Mouse (Mus musculus) liver, embryonic 13.5 days (tissue): Measurements from ENCODE around the gene Sptb. TPM values are rescaled to one million over a fixed set of nuclear protein-coding genes. Genes with fewer than 3 reads are reported as not detected.

ENCODE experiments used
- ATAC-seq: fragments of 200-750 bp; cut with Nextera tagmentation; 2 replicates; pipeline ENCODE4 v1.8.0; 2017; ENCODE audit warnings: low read depth, mild to moderate bottlenecking, moderate number of reproducible peaks, moderate library complexity
- DNase-seq: peaks from one replicate; pipeline ENCODE4 v3.0.0; 2022
- H3K27ac ChIP-seq: fragments of 300-500 bp; sonication (generic); 2 replicates; pipeline ENCODE4 v1.5.1; 2015; ENCODE audit warnings: moderate library complexity, mild to moderate bottlenecking, inconsistent platforms
- H3K27me3 ChIP-seq: fragments of 300-500 bp; sonication (generic); 2 replicates; pipeline ENCODE4 v1.6.1; 2015; ENCODE audit warnings: mild to moderate bottlenecking, inconsistent platforms
- H3K36me3 ChIP-seq: fragments of 300-500 bp; sonication (generic); 2 replicates; pipeline ENCODE4 v1.6.1; 2015; ENCODE audit warnings: mild to moderate bottlenecking, inconsistent platforms
- H3K4me1 ChIP-seq: fragments of 300-500 bp; sonication (generic); replicated peaks from 2 replicates; pipeline ENCODE4 v1.6.1; 2015; ENCODE audit warnings: inconsistent platforms
- H3K4me2 ChIP-seq: fragments of 300-500 bp; sonication (generic); 2 replicates; pipeline ENCODE4 v1.6.1; 2015; ENCODE audit warnings: inconsistent platforms, mild to moderate bottlenecking, moderate library complexity
- H3K4me3 ChIP-seq: fragments of 300-500 bp; sonication (generic); replicated peaks from 2 replicates; pipeline ENCODE4 v1.5.1; 2015; ENCODE audit warnings: mild to moderate bottlenecking, inconsistent platforms
- H3K9ac ChIP-seq: fragments of 300-500 bp; sonication (generic); 2 replicates; pipeline ENCODE4 v1.6.1; 2015; ENCODE audit warnings: mild to moderate bottlenecking, inconsistent platforms
- H3K9me3 ChIP-seq: fragments of 300-500 bp; sonication (generic); replicated peaks from 2 replicates; pipeline ENCODE4 v1.6.1; 2016; ENCODE audit warnings: inconsistent platforms
- WGBS: fragments of 180-500 bp; shearing (Covaris S2); methylation state at CpG from one replicate; pipeline ENCODE4 v1.1.7; 2015; ENCODE audit not compliant: insufficient replicate concordance; 5-methylcytosine and 5-hydroxymethylcytosine counted together
- polyA plus RNA-seq: library from polyadenylated mRNA; unstranded; fragments of >200 nt; fragmentation: Nextera tagmentation; extraction: Ambion mirVana; gene quantifications from 2 replicates; pipeline ENCODE4 v1.2.1, GENCODE M21; 2015

Sptb gene
- polyA plus RNA-seq, 1 experiment from 2014 or later, result 39.7 TPM

- Histone ChIP-seq H3K4me2 (no peak overlapping the region), H3K4me3 (no peak overlapping the region), H3K27me3 (peaks cover 19% of the 10 kb centered on the region), H3K4me1 (peaks cover 12% of the 10 kb centered on the region; the same call in 1 of the 2 replicates), H3K27ac (no peak overlapping the region), H3K36me3 (no peaks in the 10 kb centered on the region), H3K9ac (no peak overlapping the region), H3K9me3 (0 out of 2 replicates have a peak, but pooled peaks cover 4% of the 10 kb centered on the region)
- DNase-seq (no peak), ATAC-seq (no peak)
- WGBS, result 73% methylated on average over 11 of the region's 11 CpGs
Observed at GRCm38 (mm10) chr12:76587357-76587756, 123.0 kb downstream of the Sptb start.

- Histone ChIP-seq H3K27me3 (peaks cover 18% of the 10 kb centered on the region), H3K36me3 (no peaks in the 10 kb centered on the region), H3K27ac (no peak overlapping the region), H3K4me3 (no peak overlapping the region), H3K9me3 (0 out of 2 replicates have a peak, but pooled peaks cover 4% of the 10 kb centered on the region), H3K9ac (no peak overlapping the region), H3K4me1 (peaks cover 11% of the 10 kb centered on the region; the same call in 1 of the 2 replicates), H3K4me2 (no peak overlapping the region)
- ATAC-seq (no peak), DNase-seq (no peak)
Observed at GRCm38 (mm10) chr12:76585028-76585427, 125.3 kb downstream of the Sptb start.

- Histone ChIP-seq H3K36me3 (no peaks in the 10 kb centered on the region), H3K9me3 (0 out of 2 replicates have a peak, but pooled peaks cover 4% of the 10 kb centered on the region), H3K9ac (no peak overlapping the region), H3K4me1 (peaks cover 8% of the 10 kb centered on the region; the same call in 1 of the 2 replicates), H3K27me3 (peaks cover 3% of the 10 kb centered on the region; the same call in 1 of the 2 replicates), H3K27ac (no peak overlapping the region), H3K4me3 (no peak overlapping the region), H3K4me2 (no peak overlapping the region)
- ATAC-seq (no peak), DNase-seq (no peak)
- WGBS, result 81% methylated on average over 7 of the region's 7 CpGs
Observed at GRCm38 (mm10) chr12:76583454-76583853, 126.9 kb downstream of the Sptb start.

GRCm38 (mm10) chr12:76582841-76583240, 127.5 kb downstream of the Sptb start:
- Histone ChIP-seq H3K27me3 (no peaks in the 10 kb centered on the region), H3K27ac (no peak overlapping the region), H3K9me3 (0 out of 2 replicates have a peak, but pooled peaks cover 4% of the 10 kb centered on the region), H3K9ac (no peak overlapping the region), H3K4me3 (no peak overlapping the region), H3K4me2 (no peak overlapping the region), H3K36me3 (peaks cover 5% of the 10 kb centered on the region), H3K4me1 (peaks cover 14% of the 10 kb centered on the region; the same call in 1 of the 2 replicates)
- ATAC-seq (no peak), DNase-seq (no peak)
- WGBS, result 31% methylated on average over 6 of the region's 6 CpGs

- Histone ChIP-seq H3K27me3 (no peaks in the 10 kb centered on the region), H3K4me2 (no peak overlapping the region), H3K9ac (no peak overlapping the region), H3K36me3 (peaks cover 10% of the 10 kb centered on the region), H3K9me3 (0 out of 2 replicates have a peak, but pooled peaks cover 4% of the 10 kb centered on the region), H3K4me3 (no peak overlapping the region), H3K4me1 (peaks cover 17% of the 10 kb centered on the region; the same call in 1 of the 2 replicates), H3K27ac (no peak overlapping the region)
- WGBS, result 67% methylated on average over 3 of the region's 3 CpGs
- DNase-seq (no peak), ATAC-seq (no peak)
Observed at GRCm38 (mm10) chr12:76582139-76582538, 128.2 kb downstream of the Sptb start.

- Histone ChIP-seq H3K4me3 (no peak overlapping the region), H3K4me1 (peaks cover 37% of the 10 kb centered on the region), H3K9ac (no peak overlapping the region), H3K9me3 (no peaks in the 10 kb centered on the region), H3K27ac (no peak overlapping the region), H3K27me3 (peaks cover 8% of the 10 kb centered on the region; the same call in 1 of the 2 replicates), H3K36me3 (peaks cover 27% of the 10 kb centered on the region), H3K4me2 (no peak overlapping the region)
- WGBS, result 47% methylated on average over 1 of the region's 1 CpGs
- ATAC-seq, result no peak
- no peak for DNase-seq
Observed at GRCm38 (mm10) chr12:76579806-76580205, 130.5 kb downstream of the Sptb start.

- WGBS, result 58% methylated on average over 2 of the region's 2 CpGs
- H3K9ac ChIP-seq, result no peak overlapping the region
- no peak overlapping the region for H3K4me3 ChIP-seq
- H3K27ac ChIP-seq, result no peak overlapping the region
- ATAC-seq (no peak), DNase-seq (no peak)
- peaks cover 33% of the 10 kb centered on the region for H3K36me3 ChIP-seq
- H3K9me3 ChIP-seq, result no peaks in the 10 kb centered on the region
- H3K4me2 ChIP-seq, result no peak overlapping the region
- peaks cover 37% of the 10 kb centered on the region for H3K4me1 ChIP-seq
- H3K27me3 ChIP-seq, result peaks cover 16% of the 10 kb centered on the region; the same call in 1 of the 2 replicates
Observed at GRCm38 (mm10) chr12:76578465-76578864, 131.9 kb downstream of the Sptb start.

GRCm38 (mm10) chr12:76577858-76578257, 132.5 kb downstream of the Sptb start:
- H3K9ac ChIP-seq, result no peak overlapping the region
- peaks cover 37% of the 10 kb centered on the region for H3K4me1 ChIP-seq
- H3K9me3 ChIP-seq, result no peaks in the 10 kb centered on the region
- DNase-seq, result no peak
- no peak overlapping the region for H3K27ac ChIP-seq
- ATAC-seq, result no peak
- H3K4me3 ChIP-seq, result no peak overlapping the region
- H3K36me3 ChIP-seq, result peaks cover 36% of the 10 kb centered on the region
- 71% methylated on average over 16 of the region's 16 CpGs for WGBS
- no peak overlapping the region for H3K4me2 ChIP-seq
- peaks cover 16% of the 10 kb centered on the region; the same call in 1 of the 2 replicates for H3K27me3 ChIP-seq

- no peak overlapping the region for H3K9ac ChIP-seq
- no peak overlapping the region for H3K27ac ChIP-seq
- DNase-seq (no peak), ATAC-seq (no peak)
- no peak overlapping the region for H3K4me3 ChIP-seq
- H3K36me3 ChIP-seq, result peaks cover 36% of the 10 kb centered on the region
- peaks cover 37% of the 10 kb centered on the region for H3K4me1 ChIP-seq
- no peaks in the 10 kb centered on the region for H3K9me3 ChIP-seq
- 81% methylated on average over 8 of the region's 8 CpGs for WGBS
- peaks cover 16% of the 10 kb centered on the region; the same call in 1 of the 2 replicates for H3K27me3 ChIP-seq
- H3K4me2 ChIP-seq, result no peak overlapping the region
Observed at GRCm38 (mm10) chr12:76576806-76577205, 133.5 kb downstream of the Sptb start.

GRCm38 (mm10) chr12:76576061-76576460, 134.3 kb downstream of the Sptb start:
- Histone ChIP-seq H3K9ac (no peak overlapping the region), H3K4me2 (peak overlapping the region; percentile 32), H3K27me3 (peaks cover 16% of the 10 kb centered on the region; the same call in 1 of the 2 replicates), H3K36me3 (peaks cover 36% of the 10 kb centered on the region), H3K4me1 (peaks cover 37% of the 10 kb centered on the region), H3K27ac (no peak overlapping the region), H3K4me3 (no peak overlapping the region), H3K9me3 (no peaks in the 10 kb centered on the region)
- 27% methylated on average over 9 of the region's 9 CpGs for WGBS
- peak; percentile 69 for DNase-seq
- ATAC-seq, result peak; percentile 88

GRCm38 (mm10) chr12:76574815-76575214, 135.5 kb downstream of the Sptb start:
- no peak overlapping the region for H3K4me3 ChIP-seq
- peaks cover 16% of the 10 kb centered on the region; the same call in 1 of the 2 replicates for H3K27me3 ChIP-seq
- WGBS, result 83% methylated on average over 6 of the region's 6 CpGs
- ATAC-seq (no peak), DNase-seq (no peak)
- H3K4me1 ChIP-seq, result peaks cover 33% of the 10 kb centered on the region
- no peaks in the 10 kb centered on the region for H3K9me3 ChIP-seq
- no peak overlapping the region for H3K4me2 ChIP-seq
- peaks cover 36% of the 10 kb centered on the region for H3K36me3 ChIP-seq
- no peak overlapping the region for H3K27ac ChIP-seq
- no peak overlapping the region for H3K9ac ChIP-seq

GRCm38 (mm10) chr12:76573381-76573780, 137.0 kb downstream of the Sptb start:
- H3K27me3 ChIP-seq, result peaks cover 16% of the 10 kb centered on the region; the same call in 1 of the 2 replicates
- no peak overlapping the region for H3K9ac ChIP-seq
- peaks cover 36% of the 10 kb centered on the region for H3K36me3 ChIP-seq
- DNase-seq (no peak), ATAC-seq (no peak)
- no peak overlapping the region for H3K4me3 ChIP-seq
- WGBS, result 76% methylated on average over 6 of the region's 6 CpGs
- no peak overlapping the region for H3K4me2 ChIP-seq
- H3K9me3 ChIP-seq, result no peaks in the 10 kb centered on the region
- H3K4me1 ChIP-seq, result peaks cover 31% of the 10 kb centered on the region
- H3K27ac ChIP-seq, result no peak overlapping the region
